Mouse (Mus musculus): ENCODE measurements at regions not wholly inside any gene's neighbourhood (a gene's known extent, or its start where the extent isn't known, plus 50 kb on each side); places are given as distances from the start of the nearest gene placed in this dataset.
"Not testable (repeated sequence)": the region's sequence is repeated elsewhere in the genome, so short reads cannot be mapped to it uniquely, and the experiment has no call there.

GRCm38 (mm10) chr7:118320307-118320706 is 76.8 kb upstream of the Smg1 start:
- no peak overlapping the region for H3K27ac ChIP-seq
- 84% methylated on average over 4 of the region's 4 CpGs for WGBS
- H3K9ac ChIP-seq, result no peak overlapping the region
- no peaks in the 10 kb centered on the region for H3K27me3 ChIP-seq (replicated peaks)
- H3K4me3 ChIP-seq (replicated peaks), result no peak overlapping the region
- no peaks in the 10 kb centered on the region for H3K9me3 ChIP-seq
- H3K4me2 ChIP-seq, result no peak overlapping the region
- no peak for ATAC-seq (ENCODE audit: insufficient read depth, low FRiP score, low read depth)
- H3K4me1 ChIP-seq, result no peaks in the 10 kb centered on the region
- H3K36me3 ChIP-seq, result no peaks in the 10 kb centered on the region

GRCm38 (mm10) chr7:118318432-118319135 is 75.1 kb upstream of the Smg1 start:
- no peak overlapping the region for H3K9ac ChIP-seq
- H3K4me3 ChIP-seq (replicated peaks), result no peak overlapping the region
- 42% methylated on average over 12 of the region's 12 CpGs for WGBS
- peak overlapping the region; percentile 14; the same call in 1 of the 2 replicates for H3K27ac ChIP-seq
- no peaks in the 10 kb centered on the region for H3K9me3 ChIP-seq
- H3K4me2 ChIP-seq, result no peak overlapping the region
- peak; percentile 41; the same call in 1 of the 2 replicates for ATAC-seq (ENCODE audit: insufficient read depth, low FRiP score, low read depth)
- H3K36me3 ChIP-seq, result no peaks in the 10 kb centered on the region
- H3K27me3 ChIP-seq (replicated peaks), result no peaks in the 10 kb centered on the region
- no peaks in the 10 kb centered on the region for H3K4me1 ChIP-seq

- H3K27me3 ChIP-seq (replicated peaks); H3K36me3 ChIP-seq; ATAC-seq (ENCODE audit: insufficient read depth, low FRiP score, low read depth); H3K27ac ChIP-seq; H3K4me2 ChIP-seq; H3K4me1 ChIP-seq; H3K9ac ChIP-seq; H3K9me3 ChIP-seq; H3K4me3 ChIP-seq (replicated peaks): not testable (repeated sequence)
- 46% methylated on average over 10 of the region's 10 CpGs for WGBS
Measured at GRCm38 (mm10) chr7:118314886-118315285, 71.4 kb upstream of the Smg1 start.

- WGBS, result 75% methylated on average over 8 of the region's 8 CpGs
- Histone ChIP-seq H3K27ac (no peak overlapping the region), H3K36me3 (no peaks in the 10 kb centered on the region)
Measured at GRCm38 (mm10) chr7:118314228-118314658, 70.8 kb upstream of the Smg1 start.

GRCm38 (mm10) chr7:118313818-118314217 is 70.3 kb upstream of the Smg1 start:
- H3K36me3 ChIP-seq, result no peaks in the 10 kb centered on the region
- no peaks in the 10 kb centered on the region for H3K4me1 ChIP-seq
- ATAC-seq (ENCODE audit: insufficient read depth, low FRiP score, low read depth), result no peak
- no peak overlapping the region for H3K27ac ChIP-seq
- 67% methylated on average over 8 of the region's 8 CpGs for WGBS
- no peak overlapping the region for H3K4me3 ChIP-seq (replicated peaks)
- H3K27me3 ChIP-seq (replicated peaks), result no peaks in the 10 kb centered on the region
- no peaks in the 10 kb centered on the region for H3K9me3 ChIP-seq
- H3K9ac ChIP-seq, result no peak overlapping the region
- no peak overlapping the region for H3K4me2 ChIP-seq

More at GRCm38 (mm10) chr7:118314228-118314658, 70.8 kb upstream of the Smg1 start:
- Histone ChIP-seq H3K4me1 (no peaks in the 10 kb centered on the region), H3K9me3 (no peaks in the 10 kb centered on the region), H3K27me3 (replicated peaks) (no peaks in the 10 kb centered on the region), H3K9ac (no peak overlapping the region), H3K4me2 (no peak overlapping the region), H3K4me3 (replicated peaks) (no peak overlapping the region)
- no peak for ATAC-seq (ENCODE audit: insufficient read depth, low FRiP score, low read depth)

GRCm38 (mm10) chr7:118309733-118310132 is 66.3 kb upstream of the Smg1 start:
- Histone ChIP-seq H3K36me3 (no peaks in the 10 kb centered on the region), H3K9me3 (no peaks in the 10 kb centered on the region), H3K4me3 (replicated peaks) (no peak overlapping the region), H3K27ac (peak overlapping the region; percentile 40; the same call in 1 of the 2 replicates), H3K27me3 (replicated peaks) (no peaks in the 10 kb centered on the region), H3K9ac (no peak overlapping the region), H3K4me1 (no peaks in the 10 kb centered on the region), H3K4me2 (no peak overlapping the region)
- WGBS, result 56% methylated on average over 5 of the region's 5 CpGs
- ATAC-seq (ENCODE audit: insufficient read depth, low FRiP score, low read depth), result peak; percentile 74

GRCm38 (mm10) chr7:118308882-118309281 is 65.4 kb upstream of the Smg1 start:
- Histone ChIP-seq H3K4me3 (replicated peaks) (no peak overlapping the region), H3K9ac (no peak overlapping the region), H3K27me3 (replicated peaks) (no peaks in the 10 kb centered on the region), H3K9me3 (no peaks in the 10 kb centered on the region), H3K4me2 (no peak overlapping the region), H3K4me1 (no peaks in the 10 kb centered on the region), H3K36me3 (no peaks in the 10 kb centered on the region), H3K27ac (no peak overlapping the region)
- 93% methylated on average over 2 of the region's 2 CpGs for WGBS
- ATAC-seq (ENCODE audit: insufficient read depth, low FRiP score, low read depth), result no peak

GRCm38 (mm10) chr7:118304812-118305211 is 61.3 kb upstream of the Smg1 start:
- WGBS, result under 1% methylated on average over 8 of the region's 8 CpGs
- Histone ChIP-seq H3K36me3 (no peaks in the 10 kb centered on the region), H3K4me3 (replicated peaks) (no peak overlapping the region), H3K9me3 (no peaks in the 10 kb centered on the region), H3K4me1 (no peaks in the 10 kb centered on the region), H3K4me2 (no peak overlapping the region), H3K9ac (no peak overlapping the region), H3K27ac (no peak overlapping the region), H3K27me3 (replicated peaks) (no peaks in the 10 kb centered on the region)
- ATAC-seq (ENCODE audit: insufficient read depth, low FRiP score, low read depth), result no peak

GRCm38 (mm10) chr7:118304338-118304737 is 60.9 kb upstream of the Smg1 start:
- Histone ChIP-seq H3K9ac (no peak overlapping the region), H3K27ac (no peak overlapping the region), H3K4me3 (replicated peaks) (no peak overlapping the region), H3K36me3 (no peaks in the 10 kb centered on the region), H3K27me3 (replicated peaks) (no peaks in the 10 kb centered on the region), H3K9me3 (no peaks in the 10 kb centered on the region), H3K4me1 (no peaks in the 10 kb centered on the region), H3K4me2 (no peak overlapping the region)
- no peak for ATAC-seq (ENCODE audit: insufficient read depth, low FRiP score, low read depth)
- WGBS, result 67% methylated on average over 2 of the region's 2 CpGs

- H3K4me1 ChIP-seq, result no peaks in the 10 kb centered on the region
- H3K27ac ChIP-seq, result no peak overlapping the region
- 84% methylated on average over 6 of the region's 6 CpGs for WGBS
Measured at GRCm38 (mm10) chr7:118303921-118304320, 60.5 kb upstream of the Smg1 start.

GRCm38 (mm10) chr7:118300678-118301342 is 57.3 kb upstream of the Smg1 start:
- H3K9ac ChIP-seq, result no peak overlapping the region
- no peak overlapping the region for H3K4me3 ChIP-seq (replicated peaks)
- H3K36me3 ChIP-seq, result no peaks in the 10 kb centered on the region
- H3K27ac ChIP-seq, result no peak overlapping the region
- no peaks in the 10 kb centered on the region for H3K4me1 ChIP-seq
- H3K27me3 ChIP-seq (replicated peaks), result no peaks in the 10 kb centered on the region
- WGBS, result 70% methylated on average over 7 of the region's 7 CpGs
- no peaks in the 10 kb centered on the region for H3K9me3 ChIP-seq
- no peak for ATAC-seq (ENCODE audit: insufficient read depth, low FRiP score, low read depth)
- no peak overlapping the region for H3K4me2 ChIP-seq

More at GRCm38 (mm10) chr7:118303921-118304320, 60.5 kb upstream of the Smg1 start:
- no peak for ATAC-seq (ENCODE audit: insufficient read depth, low FRiP score, low read depth)
- Histone ChIP-seq H3K36me3 (no peaks in the 10 kb centered on the region), H3K4me3 (replicated peaks) (no peak overlapping the region), H3K27me3 (replicated peaks) (no peaks in the 10 kb centered on the region), H3K9me3 (no peaks in the 10 kb centered on the region), H3K9ac (no peak overlapping the region), H3K4me2 (no peak overlapping the region)

GRCm38 (mm10) chr7:118297613-118298012 is 54.1 kb upstream of the Smg1 start:
- WGBS, result 3% methylated on average over 13 of the region's 13 CpGs
- Histone ChIP-seq H3K9me3 (no peaks in the 10 kb centered on the region), H3K27ac (no peak overlapping the region), H3K36me3 (no peaks in the 10 kb centered on the region), H3K4me3 (replicated peaks) (no peak overlapping the region), H3K4me1 (no peaks in the 10 kb centered on the region), H3K9ac (no peak overlapping the region), H3K27me3 (replicated peaks) (no peaks in the 10 kb centered on the region), H3K4me2 (peak overlapping the region; percentile 33; the same call in 1 of the 2 replicates)
- ATAC-seq (ENCODE audit: insufficient read depth, low FRiP score, low read depth), result 0 out of 2 replicates have a peak, but pooled peaks have one; percentile 29

All from stomach, embryonic 15.5 days (tissue).